Mouse (Mus musculus): ENCODE results near the gene Zcrb1. TPM values are rescaled to one million over a fixed set of nuclear protein-coding genes. Genes with fewer than 3 reads are reported as not detected.

Gene Zcrb1
- polyA plus RNA-seq, 1 experiment from 2014 or later: 127 TPM

DNA sequence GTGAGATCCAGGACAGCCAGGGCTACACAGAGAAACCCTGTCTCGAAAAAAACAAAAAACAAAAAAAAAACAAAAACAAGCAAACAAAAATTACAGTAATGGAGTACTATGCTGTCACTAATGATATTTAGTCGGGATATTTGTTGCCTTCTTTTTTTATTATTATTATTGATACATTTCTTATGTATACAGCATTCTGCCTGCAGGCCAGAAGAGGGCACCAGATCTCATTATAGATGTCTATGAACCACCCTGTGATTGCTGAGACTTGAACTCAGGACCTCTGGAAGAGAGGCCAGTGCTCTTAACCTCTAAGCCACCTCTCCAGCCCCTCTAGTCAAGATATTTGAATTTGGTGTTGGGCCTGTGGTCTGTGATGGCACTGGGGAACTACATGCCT is 26.3 kb downstream of the Zcrb1 start:
- no peaks in the 10 kb centered on the region for H3K4me1 ChIP-seq
- H3K9ac ChIP-seq: no peak overlapping the region
- WGBS: 77% methylated on average over 2 of the region's 2 CpGs
- H3K36me3 ChIP-seq: no peaks in the 10 kb centered on the region
- no peaks in the 10 kb centered on the region for H3K27me3 ChIP-seq
- no peak overlapping the region for H3K4me3 ChIP-seq (replicated peaks)
- H3K4me2 ChIP-seq (replicated peaks): no peak overlapping the region
- ATAC-seq (ENCODE audit: insufficient number of reproducible peaks, low FRiP score, low TSS enrichment, low read depth): no peak
- no peak overlapping the region for H3K27ac ChIP-seq (replicated peaks)
- H3K9me3 ChIP-seq (replicated peaks): no peaks in the 10 kb centered on the region

DNA sequence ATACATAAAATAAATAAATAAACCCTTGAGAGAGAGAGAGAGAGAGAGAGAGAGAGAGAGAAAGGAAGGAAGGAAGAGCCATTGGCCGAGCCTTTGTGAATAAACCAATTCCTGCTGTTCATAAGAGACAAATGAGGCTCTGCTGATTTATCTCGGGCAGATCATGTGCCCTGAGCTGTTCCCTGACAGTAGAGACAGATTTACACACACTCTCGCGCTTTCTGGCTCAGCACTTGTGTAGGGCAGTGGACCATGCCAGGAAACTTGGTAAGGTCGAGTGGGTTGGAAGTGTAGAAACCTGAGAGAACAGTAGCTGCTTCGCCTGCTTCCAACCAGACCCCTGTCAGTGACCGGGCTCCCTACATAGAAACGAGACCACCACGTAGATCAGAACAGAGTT is 29.6 kb downstream of the Zcrb1 start:
- no peaks in the 10 kb centered on the region for H3K9me3 ChIP-seq (replicated peaks)
- 56% methylated on average over 9 of the region's 9 CpGs for WGBS
- no peaks in the 10 kb centered on the region for H3K4me1 ChIP-seq
- no peak overlapping the region for H3K4me2 ChIP-seq (replicated peaks)
- no peaks in the 10 kb centered on the region for H3K36me3 ChIP-seq
- H3K4me3 ChIP-seq (replicated peaks): no peak overlapping the region
- H3K9ac ChIP-seq: no peak overlapping the region
- ATAC-seq (ENCODE audit: insufficient number of reproducible peaks, low FRiP score, low TSS enrichment, low read depth): no peak
- no peaks in the 10 kb centered on the region for H3K27me3 ChIP-seq
- H3K27ac ChIP-seq (replicated peaks): no peak overlapping the region

- H3K4me1 ChIP-seq: no peaks in the 10 kb centered on the region
- H3K4me3 ChIP-seq (replicated peaks): no peak overlapping the region
- H3K9me3 ChIP-seq (replicated peaks): no peaks in the 10 kb centered on the region
- 75% methylated on average over 6 of the region's 6 CpGs for WGBS
- H3K4me2 ChIP-seq (replicated peaks): no peak overlapping the region
- no peak for ATAC-seq (ENCODE audit: insufficient number of reproducible peaks, low FRiP score, low TSS enrichment, low read depth)
- no peaks in the 10 kb centered on the region for H3K27me3 ChIP-seq
- H3K9ac ChIP-seq: no peak overlapping the region
- no peaks in the 10 kb centered on the region for H3K36me3 ChIP-seq
- H3K27ac ChIP-seq (replicated peaks): no peak overlapping the region
Observed at GRCm38 (mm10) chr15:93365561-93365960, 32.6 kb downstream of the Zcrb1 start.

DNA sequence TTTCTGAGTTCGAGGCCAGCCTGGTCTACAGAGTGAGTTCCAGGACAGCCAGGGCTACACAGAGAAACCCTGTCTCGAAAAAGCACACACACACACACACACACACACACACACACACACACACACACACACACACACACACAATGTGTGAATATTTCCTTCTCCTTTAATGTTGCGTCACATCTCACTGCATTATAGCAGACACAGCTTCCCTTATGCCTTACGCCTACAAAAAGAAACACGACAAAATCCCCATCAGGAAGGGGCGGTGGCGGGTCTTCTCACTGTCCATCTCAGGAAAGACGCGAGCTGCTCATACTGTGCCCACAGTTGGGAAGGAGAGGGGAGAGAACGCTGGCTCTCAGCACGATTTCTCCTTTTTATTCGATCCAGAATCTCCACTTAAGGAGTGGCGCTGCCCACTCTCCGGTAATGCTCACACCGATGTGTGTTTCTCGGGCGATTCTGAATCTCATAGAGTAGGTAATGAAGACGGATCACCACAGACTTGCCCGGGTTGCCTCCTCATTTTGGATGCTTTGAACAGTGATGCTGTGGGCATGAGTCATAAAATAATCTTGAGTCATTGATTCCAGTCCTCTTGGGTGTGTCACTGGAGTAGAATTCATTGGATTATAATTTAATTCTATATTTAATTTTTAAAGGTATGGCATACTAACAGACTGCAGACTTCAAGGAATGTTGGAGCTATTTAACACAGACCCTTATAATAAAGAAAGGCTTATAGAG is 39.6 kb downstream of the Zcrb1 start:
- no peaks in the 10 kb centered on the region for H3K27me3 ChIP-seq
- no peak overlapping the region for H3K4me3 ChIP-seq (replicated peaks)
- H3K27ac ChIP-seq (replicated peaks): no peak overlapping the region
- H3K9me3 ChIP-seq (replicated peaks): no peaks in the 10 kb centered on the region
- H3K36me3 ChIP-seq: no peaks in the 10 kb centered on the region
- no peaks in the 10 kb centered on the region for H3K4me1 ChIP-seq
- ATAC-seq (ENCODE audit: insufficient number of reproducible peaks, low FRiP score, low TSS enrichment, low read depth): no peak
- no peak overlapping the region for H3K9ac ChIP-seq
- 90% methylated on average over 18 of the region's 19 CpGs for WGBS
- H3K4me2 ChIP-seq (replicated peaks): no peak overlapping the region

DNA sequence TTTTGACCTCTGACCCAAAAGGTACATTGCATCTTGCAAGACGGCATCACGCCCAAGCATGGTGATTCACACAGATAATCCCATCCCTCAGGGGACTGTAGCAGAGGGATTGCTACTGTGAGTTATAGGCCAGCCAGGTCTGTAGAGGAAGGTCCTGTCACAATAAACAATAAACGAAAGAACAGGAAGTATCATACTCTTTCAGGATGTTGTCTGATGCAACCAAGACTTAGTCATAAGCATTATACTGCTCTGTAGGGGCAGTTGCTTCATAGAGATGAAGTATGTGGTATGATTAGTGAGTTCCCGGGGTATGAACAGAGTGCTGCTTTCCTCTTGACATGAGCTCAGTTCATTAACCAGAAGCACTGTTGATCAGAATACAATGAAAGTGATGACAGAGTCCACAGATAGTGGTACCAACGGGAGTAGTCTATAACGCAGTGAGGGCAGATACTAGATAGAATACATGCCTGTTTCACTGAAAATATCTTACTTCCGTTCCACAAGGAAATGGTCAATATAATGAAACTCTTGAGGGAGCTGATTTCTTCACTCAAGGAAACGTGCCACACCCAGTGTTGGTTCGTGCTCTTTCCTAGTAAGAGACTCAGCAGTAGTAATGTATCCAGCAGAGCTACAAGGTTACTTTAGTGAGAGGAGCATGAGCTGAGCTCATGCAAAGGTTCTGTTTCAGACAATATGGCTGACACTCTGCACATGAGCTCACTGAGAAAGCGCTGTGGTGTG is 57.3 kb downstream of the Zcrb1 start:
- Histone ChIP-seq H3K4me2 (replicated peaks) (no peak overlapping the region), H3K4me1 (no peaks in the 10 kb centered on the region), H3K9ac (no peak overlapping the region), H3K36me3 (no peaks in the 10 kb centered on the region), H3K27ac (replicated peaks) (no peak overlapping the region), H3K4me3 (replicated peaks) (no peak overlapping the region), H3K27me3 (no peaks in the 10 kb centered on the region), H3K9me3 (replicated peaks) (no peaks in the 10 kb centered on the region)
- WGBS: 77% methylated on average over 10 of the region's 10 CpGs
- ATAC-seq (ENCODE audit: insufficient number of reproducible peaks, low FRiP score, low TSS enrichment, low read depth): no peak

GRCm38 (mm10) chr15:93336925-93337761 is 61.0 kb downstream of the Zcrb1 start, which contains the start of gene Yaf2:
Yaf2 (minus strand) TSS chr15:93336935.
- Histone ChIP-seq H3K9ac (peak within 1 kb of the TSS; percentile 80), H3K9me3 (replicated peaks) (no peaks in the 10 kb centered on the region), H3K4me1 (no peaks in the 10 kb centered on the region), H3K27me3 (no peaks in the 10 kb centered on the region), H3K36me3 (peaks cover 4% of the 10 kb centered on the region; the same call in 1 of the 2 replicates), H3K4me3 (replicated peaks) (peak within 1 kb of the TSS; percentile 85), H3K4me2 (replicated peaks) (peak within 1 kb of the TSS; percentile 89), H3K27ac (replicated peaks) (peak within 1 kb of the TSS; percentile 89)
- peak; percentile 95 for ATAC-seq (ENCODE audit: insufficient number of reproducible peaks, low FRiP score, low TSS enrichment, low read depth)
- WGBS: under 1% methylated on average over 49 of the region's 73 CpGs

DNA sequence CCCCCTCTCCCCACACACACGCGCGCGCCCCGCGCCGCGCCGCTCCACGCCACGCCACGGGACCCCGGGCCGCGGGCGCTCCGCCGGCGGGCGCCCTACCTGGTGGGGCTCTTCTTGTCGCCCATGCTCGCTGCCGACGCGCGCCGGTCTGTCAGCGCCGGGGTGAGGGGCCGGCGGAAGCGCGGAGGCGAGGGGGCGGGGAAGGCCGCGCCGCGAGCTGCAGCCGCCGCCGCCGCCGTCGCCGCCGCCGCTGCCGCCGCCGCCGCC is 61.5 kb downstream of the Zcrb1 start:
- H3K9me3 ChIP-seq (replicated peaks): no peaks in the 10 kb centered on the region
- peak overlapping the region; percentile 85 for H3K4me3 ChIP-seq (replicated peaks)
- peaks cover 4% of the 10 kb centered on the region; the same call in 1 of the 2 replicates for H3K36me3 ChIP-seq
- ATAC-seq (ENCODE audit: insufficient number of reproducible peaks, low FRiP score, low TSS enrichment, low read depth): no peak
- 2% methylated on average over 9 of the region's 52 CpGs for WGBS
- H3K9ac ChIP-seq: peak overlapping the region; percentile 80
- no peaks in the 10 kb centered on the region for H3K27me3 ChIP-seq
- peak overlapping the region; percentile 89 for H3K4me2 ChIP-seq (replicated peaks)
- H3K4me1 ChIP-seq: no peaks in the 10 kb centered on the region
- H3K27ac ChIP-seq (replicated peaks): peak overlapping the region; percentile 89

Other genes with a start within 250 kb of the Zcrb1 start
- 12.5 and 13.4 TPM in 2 replicates for gene Gxylt1, start 123.2 kb downstream of the Zcrb1 start, polyA plus RNA-seq (2015; fragmentation: Nextera tagmentation; extraction: Ambion mirVana)
- 56.0 and 59.4 TPM in 2 replicates for gene Yaf2, start 61.4 kb downstream of the Zcrb1 start, polyA plus RNA-seq (2015; fragmentation: Nextera tagmentation; extraction: Ambion mirVana)
- gene Pphln1, start within 50 bp of the Zcrb1 start, polyA plus RNA-seq (2015; fragmentation: Nextera tagmentation; extraction: Ambion mirVana): 45.3 and 50.0 TPM in 2 replicates
- gene Prickle1, start 197.6 kb upstream of the Zcrb1 start, polyA plus RNA-seq (2015; fragmentation: Nextera tagmentation; extraction: Ambion mirVana): 40.2 TPM in 2 replicates

All from embryonic facial prominence, embryonic 15.5 days (tissue).